Mouse (Mus musculus): ENCODE measurements at regions not wholly inside any gene's neighbourhood (a gene's known extent, or its start where the extent isn't known, plus 50 kb on each side); places are given as distances from the start of the nearest gene placed in this dataset.

DNA sequence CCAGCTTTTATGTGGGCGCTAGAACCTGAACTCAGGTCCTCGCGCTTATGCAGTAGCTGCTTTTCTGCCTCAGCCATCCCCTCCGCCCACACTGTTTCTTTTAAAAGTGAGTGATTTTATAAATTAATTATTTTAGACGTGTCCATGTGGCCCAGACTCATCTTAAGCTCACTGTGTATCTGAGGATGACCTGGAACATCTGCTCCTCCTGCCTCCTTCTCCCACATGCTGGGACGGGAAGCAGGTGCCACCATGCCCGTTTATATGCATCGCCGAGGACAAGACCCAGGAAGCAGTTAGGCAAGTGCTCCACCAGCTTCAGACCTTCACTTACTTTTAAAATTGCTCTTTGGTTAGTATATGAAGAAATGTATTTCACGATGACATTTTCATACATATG is 53.3 kb upstream of the Skap2 start:
- no peak for TF ChIP-seq GATA4 (IDR thresholded peaks at IDR 0.05; ENCODE audit: insufficient replicate concordance, low read length)

DNA sequence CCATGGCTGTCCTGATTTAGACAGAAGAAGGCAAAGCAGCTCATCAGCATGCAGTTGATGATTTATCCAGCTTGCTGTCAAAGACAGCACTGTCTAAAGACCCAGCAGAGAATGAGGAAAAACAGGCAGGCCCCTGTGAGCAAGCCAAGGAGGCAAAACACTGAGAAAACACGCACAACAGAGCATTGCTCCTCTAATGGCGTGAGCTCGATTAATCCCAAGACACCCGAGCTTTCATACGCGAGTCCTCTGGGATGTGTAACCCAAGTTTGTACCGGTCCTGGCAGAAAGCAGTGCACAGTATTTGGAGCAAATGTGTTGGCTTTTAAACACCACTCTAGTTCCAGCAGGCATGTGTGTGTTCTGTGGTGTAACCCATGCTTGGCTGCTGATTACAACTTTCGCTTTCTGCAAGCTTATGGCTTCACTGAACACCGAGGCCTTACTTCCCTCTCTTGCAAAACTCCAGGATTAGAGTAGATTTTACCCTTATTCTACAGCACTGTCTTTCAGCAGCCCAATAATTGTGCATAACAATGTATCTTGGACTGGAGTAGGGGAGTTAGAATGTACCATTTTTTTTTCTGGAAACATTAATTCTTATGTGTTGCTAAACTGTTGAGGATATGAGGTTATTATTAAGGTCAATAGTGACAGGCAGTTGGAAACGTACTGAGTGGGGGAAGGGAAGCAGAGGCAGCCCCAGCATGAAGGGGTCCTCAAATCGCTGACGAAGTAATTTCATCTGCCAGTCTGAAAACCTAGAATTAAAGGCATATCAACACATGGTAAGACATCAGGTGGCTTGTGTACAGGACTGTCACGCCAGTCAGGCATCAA is 52.0 kb upstream of the Skap2 start:
- no peak for TF ChIP-seq GATA4 (IDR thresholded peaks at IDR 0.05; ENCODE audit: insufficient replicate concordance, low read length)
